Mouse (Mus musculus): ENCODE measurements around the gene Shisa7.

DNA sequence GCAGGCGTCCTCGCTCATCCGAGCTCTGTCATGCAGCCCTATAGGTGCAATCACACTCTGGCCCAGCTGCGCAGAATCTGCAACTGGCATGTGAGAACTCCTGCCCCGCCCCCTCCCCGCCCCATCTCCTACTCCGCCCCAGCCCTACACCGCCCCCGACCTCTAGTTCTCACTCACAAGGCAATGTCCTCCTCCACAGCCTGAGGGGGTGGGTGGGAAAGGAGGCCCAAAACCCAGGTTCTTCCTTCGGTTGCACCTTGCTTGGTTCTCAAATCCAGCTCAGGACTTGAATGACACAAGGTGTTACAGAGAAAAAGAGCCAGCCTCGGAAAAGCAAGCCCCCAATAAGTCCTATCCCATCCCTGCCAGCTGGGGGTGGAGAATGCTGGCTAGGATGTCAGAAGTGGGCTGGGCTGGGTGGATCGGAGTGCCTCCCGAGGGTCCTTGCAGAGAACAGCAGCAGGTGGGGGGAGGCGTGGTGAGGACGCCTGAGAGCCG lies 1.8 kb downstream of the Shisa7 start:
- TF ChIP-seq CTCF (IDR thresholded peaks at IDR 0.05; ENCODE audit: borderline replicate concordance, control insufficient read depth, extremely low read depth, insufficient read depth, low read length, poor library complexity) (no peak), POLR2A (IDR thresholded peaks at IDR 0.05; ENCODE audit: control insufficient read depth, extremely low read depth, insufficient read depth, low read length, poor library complexity) (no peak)
